Mouse (Mus musculus): Measurements from ENCODE around the gene Hist1h2be.

DNA sequence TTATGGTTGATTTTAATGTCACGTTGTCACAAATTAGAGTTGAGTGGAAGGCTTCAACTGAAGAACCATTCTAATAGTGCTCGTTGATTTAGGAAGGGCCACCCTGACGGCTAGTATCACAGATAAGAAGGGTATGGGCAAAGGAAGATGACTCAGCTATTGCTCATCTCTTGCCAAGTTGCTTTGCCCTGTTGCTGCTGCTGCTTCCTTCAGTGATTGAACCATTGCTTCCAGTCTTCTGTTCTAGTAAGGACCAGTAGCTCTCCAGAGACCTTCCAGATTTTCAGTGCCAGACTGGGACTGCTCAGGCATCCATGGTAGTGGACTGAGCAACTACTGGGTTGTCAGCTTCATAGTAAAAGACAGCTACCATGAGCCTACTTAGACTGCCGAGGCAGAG lies 11.7 kb downstream of the Hist1h2be start:
- TF ChIP-seq CTCF (IDR thresholded peaks at IDR 0.05; ENCODE audit: borderline replicate concordance, insufficient read depth, low read depth, low read length) = no peak
- no peak for TF ChIP-seq POLR2A (IDR thresholded peaks at IDR 0.05; ENCODE audit: borderline replicate concordance, insufficient read depth, low read length)

All from cerebellum, adult 2 months (tissue).